30 mouse cellular contexts compared by ENCODE assay signal in the genomic region with DNA sequence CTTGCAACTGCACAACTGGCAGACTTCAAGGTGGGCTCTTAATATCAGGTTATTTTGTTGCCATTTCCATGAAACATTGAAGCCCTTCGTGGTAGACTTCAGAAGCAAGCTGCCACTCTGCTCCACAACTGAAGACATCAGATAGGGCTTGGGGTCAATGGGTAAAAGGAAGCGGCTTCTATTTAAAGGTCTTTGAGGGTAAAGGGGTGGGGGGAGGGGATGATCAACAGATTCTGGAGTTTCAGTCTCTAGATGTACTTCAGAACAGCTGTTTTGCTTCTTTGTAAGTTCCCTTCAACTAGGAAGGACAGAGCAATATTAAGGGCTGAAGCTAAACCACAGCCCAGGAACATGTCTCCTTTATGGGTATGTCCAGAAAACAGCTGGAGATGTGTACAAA. TPM values are rescaled to one million over a fixed set of nuclear protein-coding genes. Genes with fewer than 3 reads are reported as not detected.
DNase-seq lines count a peak whose midpoint lies in the region; ATAC-seq lines count a peak whose summit lies in the region.
"Had no signal": no experiment of that assay in that cellular context is flagged by ENCODE, and none has a peak within 500 bp of the region (broad histone marks: within the 10 kb centered on the region; RNA-seq: fewer than 3 reads in every experiment).

No protein-coding gene starts in this region.

- H3K4me1 ChIP-seq in megakaryocyte, embryonic 14.5 days: peaks cover 98% of the 10 kb centered on the region
- H3K4me1 ChIP-seq in forebrain, embryonic 15.5 days: no peaks in the 10 kb centered on the region
- H3K4me1 ChIP-seq: midbrain, embryonic 15.5 days had no signal

- H3K27me3 ChIP-seq in megakaryocyte, embryonic 14.5 days (replicated peaks): no peaks in the 10 kb centered on the region
- no peaks in the 10 kb centered on the region for H3K27me3 ChIP-seq in splenic B cell, adult 2 months (ENCODE audit: control insufficient read depth, insufficient read depth, low read length, poor library complexity, severe bottlenecking)
- no peaks in the 10 kb centered on the region for H3K27me3 ChIP-seq in forebrain, embryonic 15.5 days
- H3K27me3 ChIP-seq: embryonic facial prominence, embryonic 12.5 days; heart, embryonic 13.5 days; intestine, embryonic 15.5 days; lung, embryonic 15.5 days; midbrain, embryonic 15.5 days had no signal

- no peak overlapping the region for H3K9ac ChIP-seq in forebrain, embryonic 15.5 days (replicated peaks)
- H3K9ac ChIP-seq: embryonic facial prominence, embryonic 12.5 days; heart, embryonic 13.5 days; intestine, embryonic 15.5 days; limb, embryonic 13.5 days; lung, embryonic 15.5 days; midbrain, embryonic 15.5 days had no signal

- DNase-seq in c-Kit-positive CD71-negative TER-119-negative erythroid progenitor cells, embryonic 14.5 days (ENCODE audit: low read depth): peak; percentile 6
- DNase-seq in splenic B cell, adult 2 months (ENCODE audit: low read depth, low spot score): peak; percentile 18
- DNase-seq in ovary, adult 18-20 months (ENCODE audit: low spot score): no peak
- DNase-seq: adrenal gland, adult 2 months; cerebellum, adult 8-10 months; cerebellum, postnatal 25 days; embryo, embryonic 11 days; heart, adult 2 months; kidney, adult 9 months; kidney, postnatal 14 days; right cerebral cortex, postnatal 4 days had no signal

- H3K4me3 ChIP-seq in megakaryocyte, embryonic 14.5 days (replicated peaks): peak overlapping the region; percentile 70
- H3K4me3 ChIP-seq in forebrain, embryonic 15.5 days: no peak overlapping the region
- H3K4me3 ChIP-seq: embryonic facial prominence, embryonic 12.5 days; heart, adult 2 months; heart, embryonic 13.5 days; intestine, embryonic 15.5 days; left cerebral cortex, adult 2 months; limb, embryonic 13.5 days; lung, embryonic 15.5 days; midbrain, embryonic 15.5 days had no signal

- 88% methylated on average over 2 of the region's 2 CpGs for WGBS in forebrain, embryonic 15.5 days

- H3K4me2 ChIP-seq in forebrain, embryonic 15.5 days (replicated peaks): no peak overlapping the region
- H3K4me2 ChIP-seq: embryonic facial prominence, embryonic 12.5 days; heart, embryonic 13.5 days; intestine, embryonic 15.5 days; limb, embryonic 13.5 days; liver, embryonic 11.5 days; lung, embryonic 15.5 days; midbrain, embryonic 15.5 days had no signal

- H3K9me3 ChIP-seq in megakaryocyte, embryonic 14.5 days: no peaks in the 10 kb centered on the region
- H3K9me3 ChIP-seq in forebrain, embryonic 15.5 days: no peaks in the 10 kb centered on the region
- H3K9me3 ChIP-seq: embryonic facial prominence, embryonic 12.5 days; heart, embryonic 13.5 days; intestine, embryonic 15.5 days; limb, embryonic 13.5 days; lung, embryonic 15.5 days; midbrain, embryonic 15.5 days had no signal

- ATAC-seq in megakaryocyte, adult 5-6 weeks (ENCODE audit: poor library complexity, severe bottlenecking): no peak
- ATAC-seq in CD4-positive, CD25-positive, alpha-beta regulatory T cell, adult 4 months: peak; percentile 66
- ATAC-seq in forebrain, embryonic 15.5 days (replicated peaks): no peak
- ATAC-seq: forebrain, embryonic 14.5 days; hindbrain, embryonic 16.5 days; intestine, embryonic 15.5 days; midbrain, embryonic 15.5 days had no signal

- peaks cover 91% of the 10 kb centered on the region for H3K36me3 ChIP-seq in megakaryocyte, embryonic 14.5 days (replicated peaks; ENCODE audit: low read length)
- H3K36me3 ChIP-seq in splenic B cell, adult 2 months (ENCODE audit: control insufficient read depth, insufficient read depth, low read length, poor library complexity, severe bottlenecking): no peaks in the 10 kb centered on the region
- no peaks in the 10 kb centered on the region for H3K36me3 ChIP-seq in forebrain, embryonic 15.5 days
- H3K36me3 ChIP-seq: embryonic facial prominence, embryonic 12.5 days; heart, embryonic 13.5 days; intestine, embryonic 15.5 days; limb, embryonic 13.5 days; lung, embryonic 15.5 days; midbrain, embryonic 15.5 days had no signal

- no peak overlapping the region for H3K27ac ChIP-seq in forebrain, embryonic 15.5 days (replicated peaks)
- H3K27ac ChIP-seq: embryonic facial prominence, embryonic 12.5 days; heart, adult 2 months; heart, embryonic 13.5 days; intestine, embryonic 15.5 days; left cerebral cortex, adult 2 months; limb, embryonic 13.5 days; lung, embryonic 15.5 days; midbrain, embryonic 15.5 days had no signal

RNA-seq across cellular contexts. Expression of gene Apoh, which starts 31.2 kb away (rescaled TPM):
- polyA plus RNA-seq in megakaryocyte, embryonic 14.5 days (2012; ENCODE audit: insufficient read depth, low replicate concordance): not detected in 2 replicates
- not detected in 2 replicates for total RNA-seq in megakaryocyte, adult 5-6 weeks (2015)
- not detected in 2 replicates for total RNA-seq in megakaryocyte, adult 5-6 weeks (2017)
- not detected for polyA plus RNA-seq in CD4-positive, CD25-positive, alpha-beta regulatory T cell, adult 4 months (2017; shearing (Covaris generic))
- polyA plus RNA-seq in forebrain, embryonic 15.5 days (2015; fragmentation: Nextera tagmentation; extraction: Ambion mirVana): 1.3 TPM in 1 of 2 replicates, not detected in the other
- total RNA-seq: heart, adult 2 months; heart, postnatal 14 days; megakaryocyte-erythroid progenitor cell, adult 5-6 weeks; neutrophil, adult 5-6 weeks had no signal
- polyA plus RNA-seq: forebrain, embryonic 14.5 days; limb, embryonic 13.5 days; neural tube, embryonic 11.5 days; spleen, adult 2 months had no signal

RNA-seq across cellular contexts. Expression of gene Prkca, which starts 31.8 kb away (rescaled TPM):
- polyA plus RNA-seq in megakaryocyte, embryonic 14.5 days (2012; ENCODE audit: insufficient read depth, low replicate concordance): 35.7 and 36.2 TPM in 2 replicates
- total RNA-seq in megakaryocyte, adult 5-6 weeks (2015): 6.4 and 6.9 TPM in 2 replicates
- total RNA-seq in megakaryocyte, adult 5-6 weeks (2017): 1.6 and 4.3 TPM in 2 replicates
- polyA plus RNA-seq in CD4-positive, CD25-positive, alpha-beta regulatory T cell, adult 4 months (2017; shearing (Covaris generic)): 10 to 100 TPM; 13.0 to 15.3 TPM
- polyA plus RNA-seq in forebrain, embryonic 15.5 days (2015; fragmentation: Nextera tagmentation; extraction: Ambion mirVana): 7.2 and 8.0 TPM in 2 replicates
